Mouse (Mus musculus): ENCODE data around the gene Kif1a. TPM values are rescaled to one million over a fixed set of nuclear protein-coding genes. Genes with fewer than 3 reads are reported as not detected.

Kif1a gene
- polyA plus RNA-seq, 1 experiment: not detected

GRCm38 (mm10) chr1:92971879-92972795 is 129.6 kb downstream of the Kif1a start:
- no peak for TF ChIP-seq GATA1 (IDR thresholded peaks at IDR 0.05; ENCODE audit: low read length)

Other genes starting within 250 kb of the Kif1a start
- gene Ankmy1, start 199.0 kb downstream of the Kif1a start, polyA plus RNA-seq (2012): 0.04 and 0.09 TPM in 2 replicates
- gene Dusp28, start 195.0 kb downstream of the Kif1a start, polyA plus RNA-seq (2012): 18.5 and 21.0 TPM in 2 replicates
- 228 and 322 TPM in 2 replicates for gene Rnpepl1, start 191.2 kb downstream of the Kif1a start, polyA plus RNA-seq (2012)
- gene Capn10, start 167.6 kb downstream of the Kif1a start, polyA plus RNA-seq (2012): 46.7 and 49.4 TPM in 2 replicates
- 0.02 TPM in 1 of 2 replicates, not detected in the other for gene Gpr35, start 151.1 kb downstream of the Kif1a start, polyA plus RNA-seq (2012)
- not detected in 2 replicates for gene Aqp12, start 95.6 kb downstream of the Kif1a start, polyA plus RNA-seq (2012)
- gene Agxt, start 33.3 kb upstream of the Kif1a start, polyA plus RNA-seq (2012): not detected in 2 replicates
- gene 2310007B03Rik, start 59.0 kb upstream of the Kif1a start, polyA plus RNA-seq (2012): not detected in 2 replicates
- not detected in 2 replicates for gene Crocc2, start 66.8 kb upstream of the Kif1a start, polyA plus RNA-seq (2012)
- gene Sned1, start 133.9 kb upstream of the Kif1a start, polyA plus RNA-seq (2012): not detected in 2 replicates
- gene Mterf4, start 204.0 kb upstream of the Kif1a start, polyA plus RNA-seq (2012): 5.1 and 6.1 TPM in 2 replicates
- gene Ppp1r7, start 240.9 kb upstream of the Kif1a start, polyA plus RNA-seq (2012): 17.1 and 70.5 TPM in 2 replicates
- 4.0 and 7.8 TPM in 2 replicates for gene Pask, start 241.5 kb upstream of the Kif1a start, polyA plus RNA-seq (2012)